Mouse (Mus musculus) limb, embryonic 11.5 days (tissue): ENCODE measurements around the gene Zfpm1. TPM values are rescaled to one million over a fixed set of nuclear protein-coding genes. Genes with fewer than 3 reads are reported as not detected.
A peak's percentile ranks its signal among the peaks of the same experiment; 100 is the strongest.

ENCODE experiments used
- ATAC-seq: fragments of 200-750 bp; cut with Nextera tagmentation; 2 replicates; pipeline ENCODE4 v1.8.0; 2017; ENCODE audit warnings: low read depth; ENCODE audit not compliant: insufficient number of reproducible peaks, low FRiP score, low TSS enrichment
- DNase-seq: peaks from one replicate; pipeline ENCODE4 v3.0.0-alpha.2; 2015; ENCODE audit warnings: low spot score
- H3K27ac ChIP-seq: fragments of 300-500 bp; sonication (generic); replicated peaks from 2 replicates; pipeline ENCODE4 v1.5.1; 2014; ENCODE audit warnings: low read depth, mild to moderate bottlenecking, low read length
- H3K27me3 ChIP-seq: fragments of 300-500 bp; sonication (generic); 2 replicates; pipeline ENCODE4 v1.6.1; 2014; ENCODE audit warnings: mild to moderate bottlenecking, low read length, mixed read lengths; ENCODE audit not compliant: control insufficient read depth, insufficient read depth
- H3K36me3 ChIP-seq: fragments of 300-500 bp; sonication (generic); 2 replicates; pipeline ENCODE4 v1.6.1; 2014; ENCODE audit warnings: mild to moderate bottlenecking, low read length, moderate library complexity, mixed read lengths; ENCODE audit not compliant: control insufficient read depth, insufficient read depth
- H3K4me1 ChIP-seq: fragments of 300-500 bp; sonication (generic); 2 replicates; pipeline ENCODE4 v1.6.1; 2014; ENCODE audit warnings: low read length, mixed read lengths; ENCODE audit not compliant: control insufficient read depth, insufficient read depth
- H3K4me2 ChIP-seq: fragments of 300-500 bp; sonication (generic); 2 replicates; pipeline ENCODE4 v1.6.1; 2014; ENCODE audit warnings: low read depth, mild to moderate bottlenecking, moderate library complexity; ENCODE audit not compliant: severe bottlenecking
- H3K4me3 ChIP-seq: fragments of 300-500 bp; sonication (generic); 2 replicates; pipeline ENCODE4 v1.5.1; 2014; ENCODE audit warnings: low read depth, low read length
- H3K9ac ChIP-seq: fragments of 300-500 bp; sonication (generic); 2 replicates; pipeline ENCODE4 v1.6.1; 2014; ENCODE audit warnings: mild to moderate bottlenecking, low read length
- H3K9me3 ChIP-seq: fragments of 300-500 bp; sonication (generic); 2 replicates; pipeline ENCODE4 v1.6.1; 2016; ENCODE audit warnings: low read length; ENCODE audit not compliant: control insufficient read depth
- WGBS: fragments of 180-500 bp; shearing (Covaris S2); extraction: QIAGEN DNeasy Blood & Tissue Kit; methylation state at CpG from one replicate; pipeline ENCODE4 v1.1.7; 2014; 5-methylcytosine and 5-hydroxymethylcytosine counted together
- polyA plus RNA-seq: library from polyadenylated mRNA; unstranded; fragments of >200 nt; fragmentation: Nextera tagmentation; extraction: Ambion mirVana; gene quantifications from 2 replicates; pipeline ENCODE4 v1.2.1, GENCODE M21; 2014

Gene Zfpm1
- polyA plus RNA-seq, 1 experiment from 2014 or later = 1.4 TPM

GRCm38 (mm10) chr8:122355642-122356606 is 74.0 kb downstream of the Zfpm1 start:
- H3K27ac ChIP-seq = no peak overlapping the region
- H3K9ac ChIP-seq = no peak overlapping the region
- H3K4me2 ChIP-seq = no peak overlapping the region
- no peaks in the 10 kb centered on the region for H3K36me3 ChIP-seq
- no peaks in the 10 kb centered on the region for H3K9me3 ChIP-seq
- DNase-seq (no peak), ATAC-seq (no peak)
- no peak overlapping the region for H3K4me3 ChIP-seq
- 67% methylated on average over 9 of the region's 9 CpGs for WGBS
- H3K27me3 ChIP-seq = no peaks in the 10 kb centered on the region
- H3K4me1 ChIP-seq = no peaks in the 10 kb centered on the region

- Histone ChIP-seq H3K9me3 (no peaks in the 10 kb centered on the region), H3K4me2 (no peak overlapping the region), H3K4me1 (no peaks in the 10 kb centered on the region), H3K27me3 (no peaks in the 10 kb centered on the region), H3K27ac (no peak overlapping the region), H3K4me3 (no peak overlapping the region), H3K36me3 (no peaks in the 10 kb centered on the region), H3K9ac (peak overlapping the region; percentile 13; the same call in 1 of the 2 replicates)
- 47% methylated on average over 11 of the region's 11 CpGs for WGBS
- DNase-seq = no peak
- ATAC-seq = no peak
Observed at GRCm38 (mm10) chr8:122357202-122357601, 75.3 kb downstream of the Zfpm1 start.

GRCm38 (mm10) chr8:122357641-122358040 is 75.7 kb downstream of the Zfpm1 start:
- no peak for ATAC-seq
- no peaks in the 10 kb centered on the region for H3K9me3 ChIP-seq
- 78% methylated on average over 5 of the region's 5 CpGs for WGBS
- no peaks in the 10 kb centered on the region for H3K27me3 ChIP-seq
- H3K9ac ChIP-seq = no peak overlapping the region; the same call in 1 of the 2 replicates
- no peak overlapping the region for H3K27ac ChIP-seq
- no peaks in the 10 kb centered on the region for H3K4me1 ChIP-seq
- H3K36me3 ChIP-seq = no peaks in the 10 kb centered on the region
- no peak overlapping the region for H3K4me2 ChIP-seq
- no peak overlapping the region for H3K4me3 ChIP-seq
- no peak for DNase-seq

- Histone ChIP-seq H3K27me3 (no peaks in the 10 kb centered on the region), H3K9me3 (no peaks in the 10 kb centered on the region), H3K4me3 (no peak overlapping the region), H3K36me3 (no peaks in the 10 kb centered on the region), H3K27ac (no peak overlapping the region), H3K4me2 (no peak overlapping the region), H3K4me1 (no peaks in the 10 kb centered on the region), H3K9ac (no peak overlapping the region)
- WGBS = 81% methylated on average over 15 of the region's 15 CpGs
- no peak for ATAC-seq
- DNase-seq = no peak
Observed at GRCm38 (mm10) chr8:122359111-122359775, 77.3 kb downstream of the Zfpm1 start.

- H3K4me1 ChIP-seq = no peaks in the 10 kb centered on the region
- no peak within 1 kb of the TSS for H3K27ac ChIP-seq
- H3K4me2 ChIP-seq = no peak within 1 kb of the TSS
- no peak for DNase-seq
- H3K27me3 ChIP-seq = no peaks in the 10 kb centered on the region
- ATAC-seq = no peak
- H3K9ac ChIP-seq = no peak within 1 kb of the TSS
- H3K36me3 ChIP-seq = no peaks in the 10 kb centered on the region
- H3K4me3 ChIP-seq = no peak within 1 kb of the TSS
- H3K9me3 ChIP-seq = no peaks in the 10 kb centered on the region
- 79% methylated on average over 7 of the region's 7 CpGs for WGBS
Observed at GRCm38 (mm10) chr8:122360696-122361416, 78.9 kb downstream of the Zfpm1 start, which contains the start of gene Trhr2. Trhr2 (minus strand) TSS chr8:122360746.

GRCm38 (mm10) chr8:122362271-122362670 is 80.3 kb downstream of the Zfpm1 start:
- Histone ChIP-seq H3K4me3 (no peak overlapping the region), H3K4me1 (no peaks in the 10 kb centered on the region), H3K4me2 (no peak overlapping the region), H3K36me3 (no peaks in the 10 kb centered on the region), H3K9me3 (no peaks in the 10 kb centered on the region), H3K9ac (no peak overlapping the region), H3K27ac (no peak overlapping the region), H3K27me3 (no peaks in the 10 kb centered on the region)
- ATAC-seq = no peak; the same call in 1 of the 2 replicates
- no peak for DNase-seq
- WGBS = 38% methylated on average over 5 of the region's 5 CpGs

GRCm38 (mm10) chr8:122362967-122363366 is 81.0 kb downstream of the Zfpm1 start:
- WGBS = 26% methylated on average over 8 of the region's 8 CpGs
- Histone ChIP-seq H3K27ac (no peak overlapping the region), H3K4me3 (no peak overlapping the region), H3K27me3 (no peaks in the 10 kb centered on the region), H3K9me3 (no peaks in the 10 kb centered on the region), H3K4me2 (no peak overlapping the region), H3K4me1 (no peaks in the 10 kb centered on the region), H3K36me3 (no peaks in the 10 kb centered on the region), H3K9ac (no peak overlapping the region)
- DNase-seq = no peak
- ATAC-seq = no peak

GRCm38 (mm10) chr8:122368494-122368893 is 86.6 kb downstream of the Zfpm1 start:
- Histone ChIP-seq H3K9ac (no peak overlapping the region), H3K27me3 (no peaks in the 10 kb centered on the region), H3K27ac (no peak overlapping the region), H3K36me3 (no peaks in the 10 kb centered on the region), H3K4me2 (no peak overlapping the region), H3K4me3 (no peak overlapping the region), H3K9me3 (no peaks in the 10 kb centered on the region), H3K4me1 (no peaks in the 10 kb centered on the region)
- ATAC-seq = no peak
- DNase-seq = no peak
- WGBS = 81% methylated on average over 10 of the region's 10 CpGs
